Mouse (Mus musculus): ENCODE results near the gene Agfg1. TPM values are rescaled to one million over a fixed set of nuclear protein-coding genes. Genes with fewer than 3 reads are reported as not detected.
A peak's percentile ranks its signal among the peaks of the same experiment; 100 is the strongest.

Gene Agfg1
- 44.7 and 54.5 TPM in 2 replicates for polyA plus RNA-seq (2016; fragmentation: Nextera tagmentation; extraction: Ambion mirVana)

- under 1% methylated on average over 34 of the region's 34 CpGs for WGBS
Observed at GRCm38 (mm10) chr1:82839296-82839613, at the start of gene Agfg1. TSS of gene Agfg1 (plus strand) at chr1:82839483.

GRCm38 (mm10) chr1:82791105-82791504, 48.2 kb upstream of the Agfg1 start:
- Histone ChIP-seq H3K4me1 (0 out of 2 replicates have a peak, but pooled peaks cover 4% of the 10 kb centered on the region), H3K4me2 (replicated peaks) (no peak overlapping the region), H3K4me3 (no peak overlapping the region), H3K27ac (no peak overlapping the region), H3K27me3 (replicated peaks) (no peaks in the 10 kb centered on the region), H3K36me3 (no peaks in the 10 kb centered on the region), H3K9me3 (no peaks in the 10 kb centered on the region), H3K9ac (no peak overlapping the region)
- 89% methylated on average over 11 of the region's 11 CpGs for WGBS
- no peak for ATAC-seq (ENCODE audit: low FRiP score, low read depth)

More at GRCm38 (mm10) chr1:82839296-82839613, at the start of gene Agfg1:
- Histone ChIP-seq H3K4me1 (peaks cover 24% of the 10 kb centered on the region), H3K4me3 (peak within 1 kb of the TSS; percentile 99), H3K27ac (peak within 1 kb of the TSS; percentile 62; the same call in 1 of the 2 replicates), H3K27me3 (replicated peaks) (no peaks in the 10 kb centered on the region), H3K4me2 (replicated peaks) (peak within 1 kb of the TSS; percentile 88), H3K9me3 (no peaks in the 10 kb centered on the region), H3K9ac (peak within 1 kb of the TSS; percentile 98), H3K36me3 (peaks cover 3% of the 10 kb centered on the region; the same call in 1 of the 2 replicates)
- peak; percentile 91 for ATAC-seq (ENCODE audit: low FRiP score, low read depth)

DNA sequence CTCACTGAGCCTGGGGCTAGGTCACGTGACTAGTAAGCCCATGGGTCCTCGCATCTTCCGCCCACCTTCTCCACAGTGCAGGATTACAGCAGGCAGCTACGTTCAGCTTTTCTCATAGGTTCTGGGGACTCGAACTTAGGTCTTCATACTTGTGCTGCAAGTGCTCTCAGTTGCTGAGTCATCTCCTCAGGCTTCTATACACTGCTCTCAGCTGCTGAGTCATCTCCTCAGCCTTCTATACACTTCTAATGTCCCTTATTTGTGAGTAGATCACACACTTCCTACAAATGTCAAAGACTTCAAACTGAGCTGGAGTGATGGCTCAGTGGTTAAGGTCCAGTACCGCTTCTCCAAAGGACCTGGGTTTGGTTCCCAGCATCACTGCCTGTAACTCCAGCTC, 47.0 kb upstream of the Agfg1 start:
- H3K36me3 ChIP-seq, result no peaks in the 10 kb centered on the region
- WGBS, result 92% methylated on average over 6 of the region's 6 CpGs
- no peak overlapping the region for H3K9ac ChIP-seq
- H3K4me1 ChIP-seq, result 0 out of 2 replicates have a peak, but pooled peaks cover 4% of the 10 kb centered on the region
- no peaks in the 10 kb centered on the region for H3K9me3 ChIP-seq
- no peak for ATAC-seq (ENCODE audit: low FRiP score, low read depth)
- H3K4me3 ChIP-seq, result no peak overlapping the region
- no peaks in the 10 kb centered on the region for H3K27me3 ChIP-seq (replicated peaks)
- no peak overlapping the region for H3K27ac ChIP-seq
- no peak overlapping the region for H3K4me2 ChIP-seq (replicated peaks)

- Histone ChIP-seq H3K4me3 (no peak overlapping the region), H3K4me1 (0 out of 2 replicates have a peak, but pooled peaks cover 4% of the 10 kb centered on the region), H3K4me2 (replicated peaks) (no peak overlapping the region), H3K36me3 (no peaks in the 10 kb centered on the region), H3K9ac (no peak overlapping the region), H3K27ac (no peak overlapping the region), H3K27me3 (replicated peaks) (no peaks in the 10 kb centered on the region), H3K9me3 (no peaks in the 10 kb centered on the region)
- WGBS, result 87% methylated on average over 3 of the region's 3 CpGs
- no peak for ATAC-seq (ENCODE audit: low FRiP score, low read depth)
Observed at GRCm38 (mm10) chr1:82793110-82793509, 46.2 kb upstream of the Agfg1 start.

- H3K9ac ChIP-seq, result no peak overlapping the region
- H3K9me3 ChIP-seq, result no peaks in the 10 kb centered on the region
- H3K4me1 ChIP-seq, result 0 out of 2 replicates have a peak, but pooled peaks cover 4% of the 10 kb centered on the region
- no peaks in the 10 kb centered on the region for H3K27me3 ChIP-seq (replicated peaks)
- H3K4me2 ChIP-seq (replicated peaks), result no peak overlapping the region
- no peak overlapping the region for H3K27ac ChIP-seq
- H3K36me3 ChIP-seq, result no peaks in the 10 kb centered on the region
- 45% methylated on average over 4 of the region's 4 CpGs for WGBS
- H3K4me3 ChIP-seq, result no peak overlapping the region
- ATAC-seq (ENCODE audit: low FRiP score, low read depth), result no peak
Observed at GRCm38 (mm10) chr1:82793986-82794385, 45.3 kb upstream of the Agfg1 start.

- H3K4me2 ChIP-seq (replicated peaks), result no peak overlapping the region
- H3K9ac ChIP-seq, result no peak overlapping the region
- H3K4me3 ChIP-seq, result no peak overlapping the region
- no peaks in the 10 kb centered on the region for H3K36me3 ChIP-seq
- H3K4me1 ChIP-seq, result 0 out of 2 replicates have a peak, but pooled peaks cover 4% of the 10 kb centered on the region
- H3K27me3 ChIP-seq (replicated peaks), result no peaks in the 10 kb centered on the region
- 87% methylated on average over 2 of the region's 2 CpGs for WGBS
- no peaks in the 10 kb centered on the region for H3K9me3 ChIP-seq
- ATAC-seq (ENCODE audit: low FRiP score, low read depth), result no peak
- H3K27ac ChIP-seq, result no peak overlapping the region
Observed at GRCm38 (mm10) chr1:82795211-82795610, 44.1 kb upstream of the Agfg1 start.

GRCm38 (mm10) chr1:82795702-82796443, 43.4 kb upstream of the Agfg1 start:
- ATAC-seq (ENCODE audit: low FRiP score, low read depth), result no peak
- H3K4me3 ChIP-seq, result no peak overlapping the region
- H3K9ac ChIP-seq, result no peak overlapping the region
- WGBS, result 80% methylated on average over 18 of the region's 18 CpGs
- H3K4me1 ChIP-seq, result 0 out of 2 replicates have a peak, but pooled peaks cover 4% of the 10 kb centered on the region
- no peaks in the 10 kb centered on the region for H3K36me3 ChIP-seq
- no peaks in the 10 kb centered on the region for H3K27me3 ChIP-seq (replicated peaks)
- no peaks in the 10 kb centered on the region for H3K9me3 ChIP-seq
- H3K4me2 ChIP-seq (replicated peaks), result no peak overlapping the region
- no peak overlapping the region for H3K27ac ChIP-seq

DNA sequence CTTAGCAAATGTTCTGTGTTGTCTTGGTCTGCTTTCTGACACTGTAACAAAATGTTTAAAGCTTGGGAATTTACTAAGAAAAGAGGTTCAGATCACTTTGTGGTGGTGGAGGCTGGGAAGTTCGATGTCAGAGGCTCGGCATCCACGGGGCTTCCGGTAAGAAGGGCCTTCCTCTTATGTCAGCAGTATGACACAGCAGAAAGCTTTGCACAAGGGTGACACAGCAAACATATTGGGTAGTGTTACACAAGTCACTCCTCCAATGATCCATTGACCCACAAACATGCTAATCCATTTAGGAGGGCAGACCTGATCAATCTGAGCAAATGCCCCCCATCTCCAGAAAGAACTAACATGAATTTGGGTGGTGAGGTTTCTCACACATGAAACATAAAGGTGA, 42.2 kb upstream of the Agfg1 start:
- Histone ChIP-seq H3K9ac (no peak overlapping the region), H3K4me2 (replicated peaks) (no peak overlapping the region), H3K27me3 (replicated peaks) (no peaks in the 10 kb centered on the region), H3K36me3 (no peaks in the 10 kb centered on the region), H3K27ac (no peak overlapping the region), H3K9me3 (no peaks in the 10 kb centered on the region), H3K4me3 (no peak overlapping the region), H3K4me1 (0 out of 2 replicates have a peak, but pooled peaks cover 4% of the 10 kb centered on the region)
- ATAC-seq (ENCODE audit: low FRiP score, low read depth), result no peak
- WGBS, result 93% methylated on average over 4 of the region's 4 CpGs

DNA sequence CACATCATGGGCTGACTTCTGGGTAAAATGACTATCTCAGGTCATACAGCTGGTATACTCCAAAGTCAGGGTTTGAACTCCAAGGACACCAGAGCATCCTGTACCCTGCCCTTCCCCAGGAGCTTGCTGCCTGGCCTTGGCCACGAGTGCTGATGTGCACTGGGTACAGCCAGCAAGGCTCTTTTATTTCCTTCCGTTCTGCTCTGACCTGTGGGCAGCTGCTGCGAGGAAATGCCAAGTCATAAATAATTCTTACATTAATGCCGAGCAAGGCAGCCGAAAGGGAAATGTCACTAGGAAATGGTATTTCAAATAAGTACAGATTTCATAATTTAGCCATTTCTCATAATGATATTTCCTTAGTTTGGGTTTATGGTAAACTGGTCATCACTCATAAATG, 41.0 kb upstream of the Agfg1 start:
- Histone ChIP-seq H3K36me3 (no peaks in the 10 kb centered on the region), H3K4me1 (0 out of 2 replicates have a peak, but pooled peaks cover 4% of the 10 kb centered on the region), H3K27ac (no peak overlapping the region), H3K27me3 (replicated peaks) (no peaks in the 10 kb centered on the region), H3K4me3 (no peak overlapping the region), H3K9ac (no peak overlapping the region), H3K9me3 (no peaks in the 10 kb centered on the region), H3K4me2 (replicated peaks) (no peak overlapping the region)
- 49% methylated on average over 5 of the region's 5 CpGs for WGBS
- no peak for ATAC-seq (ENCODE audit: low FRiP score, low read depth)

DNA sequence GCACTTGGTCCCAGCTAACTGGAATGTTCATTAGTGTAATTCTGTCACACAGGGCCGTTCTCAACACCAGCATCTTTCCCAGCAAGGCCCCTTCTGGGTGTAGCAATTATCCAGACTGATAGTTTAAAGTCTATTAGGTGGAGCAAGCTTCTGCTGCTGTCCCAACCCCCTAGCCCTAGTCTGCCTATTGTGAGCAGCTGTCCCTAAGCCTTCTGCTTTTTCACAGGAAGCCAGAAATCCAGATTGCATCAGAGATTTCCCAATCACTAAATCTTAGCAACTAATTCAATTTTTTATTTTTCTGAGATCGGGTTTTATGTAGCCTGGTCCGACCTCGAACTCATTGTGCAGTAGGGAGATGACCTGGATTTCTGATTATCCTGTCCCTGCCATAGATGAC, 40.4 kb upstream of the Agfg1 start:
- no peak overlapping the region for H3K9ac ChIP-seq
- no peak overlapping the region for H3K4me3 ChIP-seq
- WGBS, result 78% methylated on average over 4 of the region's 4 CpGs
- ATAC-seq (ENCODE audit: low FRiP score, low read depth), result no peak
- H3K27ac ChIP-seq, result no peak overlapping the region
- H3K4me1 ChIP-seq, result 0 out of 2 replicates have a peak, but pooled peaks cover 4% of the 10 kb centered on the region
- H3K36me3 ChIP-seq, result no peaks in the 10 kb centered on the region
- H3K27me3 ChIP-seq (replicated peaks), result no peaks in the 10 kb centered on the region
- H3K4me2 ChIP-seq (replicated peaks), result no peak overlapping the region
- H3K9me3 ChIP-seq, result no peaks in the 10 kb centered on the region

DNA sequence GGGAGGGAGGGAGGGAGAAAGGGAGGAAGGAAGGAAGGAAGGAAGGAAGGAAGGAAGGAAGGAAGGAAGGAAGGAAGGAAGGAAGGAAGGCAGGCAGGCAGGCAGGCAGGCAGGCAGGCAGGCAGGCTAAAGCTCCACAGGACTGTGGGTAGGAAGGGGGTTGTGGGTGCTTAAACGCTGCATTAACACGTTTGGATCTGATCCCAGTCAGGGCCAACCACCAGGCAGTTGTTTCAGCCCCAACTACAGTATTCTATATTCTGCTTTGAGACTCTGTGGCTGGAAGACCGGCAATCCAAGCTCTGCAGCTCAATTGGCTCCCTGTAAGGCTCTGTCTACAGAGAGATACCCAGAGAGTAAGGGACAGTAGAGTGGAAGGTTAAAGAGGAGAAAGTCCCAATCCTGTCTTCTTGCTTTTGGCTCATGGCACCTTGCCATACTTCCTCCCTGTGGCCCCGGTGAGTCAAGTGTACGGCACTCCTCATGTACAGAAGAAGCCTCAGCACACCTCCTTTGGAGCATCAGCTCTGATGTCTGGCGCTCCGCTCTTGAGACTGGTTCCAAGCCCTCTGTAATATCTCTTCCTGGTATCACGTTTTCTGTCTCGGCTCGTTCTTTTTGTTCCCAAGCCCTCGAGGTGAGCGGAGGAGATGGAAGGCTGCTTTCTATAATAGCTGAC, 38.0 kb upstream of the Agfg1 start:
- H3K36me3 ChIP-seq, result no peaks in the 10 kb centered on the region
- H3K27me3 ChIP-seq (replicated peaks), result no peaks in the 10 kb centered on the region
- H3K4me2 ChIP-seq (replicated peaks), result no peak overlapping the region
- no peak overlapping the region for H3K4me3 ChIP-seq
- no peaks in the 10 kb centered on the region for H3K4me1 ChIP-seq
- ATAC-seq (ENCODE audit: low FRiP score, low read depth), result no peak
- H3K27ac ChIP-seq, result no peak overlapping the region
- H3K9ac ChIP-seq, result no peak overlapping the region
- WGBS, result 87% methylated on average over 12 of the region's 12 CpGs
- no peaks in the 10 kb centered on the region for H3K9me3 ChIP-seq

- WGBS, result 80% methylated on average over 7 of the region's 7 CpGs
- no peak overlapping the region for H3K4me2 ChIP-seq (replicated peaks)
- no peak overlapping the region for H3K27ac ChIP-seq
- no peak for ATAC-seq (ENCODE audit: low FRiP score, low read depth)
- H3K9me3 ChIP-seq, result no peaks in the 10 kb centered on the region
- no peaks in the 10 kb centered on the region for H3K4me1 ChIP-seq
- no peak overlapping the region for H3K4me3 ChIP-seq
- H3K27me3 ChIP-seq (replicated peaks), result no peaks in the 10 kb centered on the region
- H3K36me3 ChIP-seq, result no peaks in the 10 kb centered on the region
- H3K9ac ChIP-seq, result no peak overlapping the region
Observed at GRCm38 (mm10) chr1:82803608-82804007, 35.7 kb upstream of the Agfg1 start.
